Mouse (Mus musculus) urinary bladder, adult 2 months (tissue): ENCODE measurements around the gene Fxyd7. TPM values are rescaled to one million over a fixed set of nuclear protein-coding genes. Genes with fewer than 3 reads are reported as not detected.

ENCODE experiments used
- DNase-seq: peaks from one replicate; pipeline ENCODE4 v3.0.0; 2022; ENCODE audit warnings: low spot score
- polyA plus RNA-seq: library from polyadenylated mRNA; depleted of rRNA; stranded (reverse); fragments of >200 nt; gene quantifications from 2 replicates; pipeline ENCODE4 v1.2.3, GENCODE M21; 2012; rRNA removed

Gene Fxyd7
- polyA plus RNA-seq, 1 experiment = 10.7 TPM

DNA sequence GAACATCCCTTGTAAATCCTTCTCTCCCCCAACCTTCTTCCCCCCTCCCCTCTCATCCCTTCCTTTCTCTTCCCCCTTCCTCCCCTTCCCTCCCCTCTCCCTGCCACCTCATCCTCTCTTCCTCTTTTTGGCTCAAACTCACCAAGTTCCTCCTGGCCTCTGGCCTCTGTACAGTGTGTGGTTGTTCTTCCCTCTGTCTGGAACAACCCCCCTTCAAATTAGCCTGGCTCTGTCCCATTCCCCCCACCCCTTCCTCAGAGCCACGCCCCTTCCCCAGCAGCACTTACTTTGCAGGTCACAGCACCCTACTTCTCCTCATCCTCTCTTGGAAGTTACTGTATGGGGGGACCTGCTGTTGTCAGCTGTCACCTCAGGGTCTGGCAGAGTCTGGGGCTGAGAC, 43.1 kb downstream of the Fxyd7 start:
- DNase-seq = no peak

DNA sequence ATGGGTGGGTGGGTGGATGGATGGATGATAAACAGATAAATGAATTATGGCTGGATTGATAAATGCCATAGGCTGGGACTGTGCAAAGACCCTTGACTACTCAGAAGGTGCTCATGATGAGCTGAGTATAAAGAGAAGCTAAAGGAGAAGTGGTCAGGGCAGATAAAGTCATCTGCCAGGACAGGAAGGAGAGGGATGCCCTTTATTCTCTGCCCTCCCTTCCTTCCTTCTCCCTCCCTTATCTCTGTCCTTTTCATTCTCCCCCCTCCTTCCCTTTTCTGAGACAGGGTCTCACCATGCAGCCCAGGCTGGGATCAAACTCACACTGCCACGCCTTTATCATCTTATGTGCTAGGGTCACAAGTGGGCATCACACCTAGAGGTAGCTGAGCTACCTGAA, 43.5 kb downstream of the Fxyd7 start:
- DNase-seq = no peak

GRCm38 (mm10) chr7:31002650-31003049, 48.6 kb downstream of the Fxyd7 start:
- no peak for DNase-seq

GRCm38 (mm10) chr7:31000505-31001020, 50.7 kb downstream of the Fxyd7 start:
- peak; percentile 41 for DNase-seq

DNA sequence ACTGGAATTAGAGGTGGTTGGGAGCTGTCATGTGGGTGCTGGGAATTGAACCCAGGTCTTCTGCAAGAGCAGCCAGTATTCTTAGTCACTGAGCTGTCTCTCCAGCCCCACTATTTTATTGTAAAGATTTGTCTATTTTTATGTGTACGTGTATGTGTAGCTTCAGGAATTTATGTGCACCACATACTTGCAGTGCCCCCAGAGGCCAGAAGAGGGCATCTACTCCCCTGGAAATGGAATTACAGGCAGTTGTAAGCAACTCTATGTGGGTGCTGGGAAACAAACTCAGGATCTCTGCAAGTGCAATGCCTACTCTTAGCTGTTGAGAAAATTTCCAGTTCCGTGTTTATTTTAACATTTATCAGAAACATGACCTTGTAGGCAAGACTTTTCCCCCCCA, 54.8 kb downstream of the Fxyd7 start:
- DNase-seq = no peak

- DNase-seq = no peak
Measured at GRCm38 (mm10) chr7:30993986-30994385, 57.3 kb downstream of the Fxyd7 start.

Other genes starting within 250 kb of the Fxyd7 start
- 0.46 and 0.55 TPM in 2 replicates for gene Ffar2, start 227.7 kb downstream of the Fxyd7 start, polyA plus RNA-seq
- gene Ffar3, start 195.3 kb downstream of the Fxyd7 start, polyA plus RNA-seq = not detected in 2 replicates
- gene Ffar1, start 189.9 kb downstream of the Fxyd7 start, polyA plus RNA-seq = not detected in 2 replicates
- 0.49 and 0.58 TPM in 2 replicates for gene Cd22, start 171.1 kb downstream of the Fxyd7 start, polyA plus RNA-seq
- 0.81 and 1.1 TPM in 2 replicates for gene Mag, start 136.6 kb downstream of the Fxyd7 start, polyA plus RNA-seq
- not detected in 2 replicates for gene Hamp2, start 126.8 kb downstream of the Fxyd7 start, polyA plus RNA-seq
- gene Hamp, start 107.4 kb downstream of the Fxyd7 start, polyA plus RNA-seq = not detected in 2 replicates
- 109 and 118 TPM in 2 replicates for gene Usf2, start 94.7 kb downstream of the Fxyd7 start, polyA plus RNA-seq
- 38.0 and 38.9 TPM in 2 replicates for gene Lsr, start 78.0 kb downstream of the Fxyd7 start, polyA plus RNA-seq
- 4.9 and 7.7 TPM in 2 replicates for gene Fam187b, start 77.7 kb downstream of the Fxyd7 start, polyA plus RNA-seq
- gene Fxyd5, start 9.0 kb downstream of the Fxyd7 start, polyA plus RNA-seq = 103 and 107 TPM in 2 replicates
- gene Fxyd1, start 5.7 kb upstream of the Fxyd7 start, polyA plus RNA-seq = 494 and 552 TPM in 2 replicates
- gene Lgi4, start 7.9 kb upstream of the Fxyd7 start, polyA plus RNA-seq = 16.0 and 17.8 TPM in 2 replicates
- 445 and 558 TPM in 2 replicates for gene Fxyd3, start 25.2 kb upstream of the Fxyd7 start, polyA plus RNA-seq
- 2.2 and 2.7 TPM in 2 replicates for gene Hpn, start 63.8 kb upstream of the Fxyd7 start, polyA plus RNA-seq
- gene Scn1b, start 75.5 kb upstream of the Fxyd7 start, polyA plus RNA-seq = 49.1 and 54.5 TPM in 2 replicates
- gene Gramd1a, start 104.4 kb upstream of the Fxyd7 start, polyA plus RNA-seq = 49.4 and 60.1 TPM in 2 replicates
- gene Scgb2b2, start 239.0 kb upstream of the Fxyd7 start, polyA plus RNA-seq = not detected in 2 replicates
- gene Scgb1b2, start 240.4 kb upstream of the Fxyd7 start, polyA plus RNA-seq = not detected in 2 replicates